Mouse (Mus musculus): Measurements from ENCODE around the gene Cntn4. TPM values are rescaled to one million over a fixed set of nuclear protein-coding genes. Genes with fewer than 3 reads are reported as not detected.

Gene Cntn4
- polyA plus RNA-seq, 1 experiment: not detected

- Histone ChIP-seq H3K27me3 (ENCODE audit: control insufficient read depth) (no peaks in the 10 kb centered on the region), H3K9me3 (ENCODE audit: control insufficient read depth, low read length) (0 out of 2 replicates have a peak, but pooled peaks cover 4% of the 10 kb centered on the region), H3K4me3 (replicated peaks) (no peak overlapping the region), H3K36me3 (ENCODE audit: control insufficient read depth) (no peaks in the 10 kb centered on the region), H3K4me1 (ENCODE audit: control insufficient read depth) (no peaks in the 10 kb centered on the region)
- TF ChIP-seq GATA1 (IDR thresholded peaks at IDR 0.05; ENCODE audit: low read length) (no peak), TAL1 (IDR thresholded peaks at IDR 0.05; ENCODE audit: low read length) (no peak)
These were observed 335.6 kb downstream of the Cntn4 start for GRCm38 (mm10) chr6:106013018-106013417.

DNA sequence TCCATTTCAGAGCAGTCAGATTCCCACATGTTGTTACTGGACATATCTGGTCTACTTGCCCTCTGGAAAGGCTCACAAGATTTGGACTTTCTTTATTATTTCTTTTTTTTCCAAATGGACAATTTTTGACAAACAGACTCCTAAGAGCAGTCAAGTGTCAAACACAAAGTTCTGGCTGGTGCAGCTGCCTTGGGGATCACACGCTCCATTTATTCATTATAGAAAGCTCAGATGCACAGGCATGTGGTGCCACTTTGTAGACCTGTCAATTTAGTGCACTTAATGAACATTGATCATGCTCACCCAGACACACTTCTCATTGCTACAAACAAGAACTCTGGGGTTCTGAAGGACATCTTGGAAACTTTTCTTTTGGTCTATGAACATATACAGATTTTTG, 337.7 kb downstream of the Cntn4 start:
- TF ChIP-seq TAL1 (IDR thresholded peaks at IDR 0.05; ENCODE audit: low read length) (no peak), GATA1 (IDR thresholded peaks at IDR 0.05; ENCODE audit: low read length) (no peak)
- Histone ChIP-seq H3K4me1 (ENCODE audit: control insufficient read depth) (no peaks in the 10 kb centered on the region), H3K36me3 (ENCODE audit: control insufficient read depth) (no peaks in the 10 kb centered on the region), H3K27me3 (ENCODE audit: control insufficient read depth) (no peaks in the 10 kb centered on the region), H3K9me3 (ENCODE audit: control insufficient read depth, low read length) (0 out of 2 replicates have a peak, but pooled peaks cover 4% of the 10 kb centered on the region), H3K4me3 (replicated peaks) (no peak overlapping the region)

DNA sequence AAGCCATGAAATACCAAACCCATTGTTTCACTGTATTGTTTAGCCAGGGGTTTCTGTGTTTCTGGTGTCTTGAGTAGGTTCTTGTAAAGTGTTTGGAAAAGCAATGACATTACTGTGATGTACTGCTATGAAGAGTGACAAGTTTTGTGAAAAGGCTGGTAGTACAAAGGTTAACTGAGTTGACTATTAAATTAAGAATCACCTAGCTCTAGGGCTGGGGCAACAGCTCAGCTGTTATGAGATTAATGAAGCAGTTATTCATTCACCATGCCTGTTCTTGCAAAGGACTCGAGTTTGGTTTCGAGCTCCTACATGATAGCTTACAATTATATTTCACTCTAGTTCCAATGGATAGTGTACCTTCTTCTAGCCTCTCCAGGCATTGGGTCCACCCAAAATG, 371.4 kb downstream of the Cntn4 start:
- H3K4me3 ChIP-seq (replicated peaks): no peak overlapping the region
- H3K9me3 ChIP-seq (ENCODE audit: control insufficient read depth, low read length): peaks cover 2% of the 10 kb centered on the region; the same call in 1 of the 2 replicates
- no peaks in the 10 kb centered on the region for H3K4me1 ChIP-seq (ENCODE audit: control insufficient read depth)
- H3K36me3 ChIP-seq (ENCODE audit: control insufficient read depth): no peaks in the 10 kb centered on the region
- TF ChIP-seq TAL1 (IDR thresholded peaks at IDR 0.05; ENCODE audit: low read length) (no peak), GATA1 (IDR thresholded peaks at IDR 0.05; ENCODE audit: low read length) (no peak)
- no peaks in the 10 kb centered on the region for H3K27me3 ChIP-seq (ENCODE audit: control insufficient read depth)

DNA sequence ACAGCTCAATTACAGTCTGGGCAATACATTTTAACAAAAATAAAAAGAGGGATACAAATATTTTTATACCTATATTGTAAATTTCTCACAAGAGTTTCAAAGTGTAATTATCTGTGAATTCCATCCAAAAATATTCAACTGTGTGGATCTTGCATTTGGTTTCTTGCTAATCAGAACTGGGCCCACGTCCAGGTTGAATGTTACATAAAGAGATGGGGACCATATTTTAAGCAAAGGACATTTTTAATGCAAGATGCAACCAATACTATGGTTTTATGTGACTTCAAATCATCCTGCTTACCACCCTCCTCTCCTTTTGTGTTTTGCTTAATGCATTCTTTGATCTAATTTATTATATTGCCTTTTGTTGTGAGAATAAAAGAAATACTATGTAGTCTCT, 378.7 kb downstream of the Cntn4 start:
- no peak for TF ChIP-seq TAL1 (IDR thresholded peaks at IDR 0.05; ENCODE audit: low read length)
- TF ChIP-seq GATA1 (IDR thresholded peaks at IDR 0.05; ENCODE audit: low read length): no peak
- no peaks in the 10 kb centered on the region for H3K9me3 ChIP-seq (ENCODE audit: control insufficient read depth, low read length)
- no peaks in the 10 kb centered on the region for H3K36me3 ChIP-seq (ENCODE audit: control insufficient read depth)

GRCm38 (mm10) chr6:106078071-106078603, 400.7 kb downstream of the Cntn4 start:
- Histone ChIP-seq H3K36me3 (ENCODE audit: control insufficient read depth) (no peaks in the 10 kb centered on the region), H3K9me3 (ENCODE audit: control insufficient read depth, low read length) (no peaks in the 10 kb centered on the region), H3K4me1 (ENCODE audit: control insufficient read depth) (no peaks in the 10 kb centered on the region), H3K27me3 (ENCODE audit: control insufficient read depth) (no peaks in the 10 kb centered on the region), H3K4me3 (replicated peaks) (no peak overlapping the region)
- TF ChIP-seq TAL1 (IDR thresholded peaks at IDR 0.05; ENCODE audit: low read length): no peak
- TF ChIP-seq GATA1 (IDR thresholded peaks at IDR 0.05; ENCODE audit: low read length): no peak

More for the DNA sequence above, 378.7 kb downstream of the Cntn4 start:
- Histone ChIP-seq H3K4me3 (replicated peaks) (no peak overlapping the region), H3K4me1 (ENCODE audit: control insufficient read depth) (no peaks in the 10 kb centered on the region), H3K27me3 (ENCODE audit: control insufficient read depth) (no peaks in the 10 kb centered on the region)

DNA sequence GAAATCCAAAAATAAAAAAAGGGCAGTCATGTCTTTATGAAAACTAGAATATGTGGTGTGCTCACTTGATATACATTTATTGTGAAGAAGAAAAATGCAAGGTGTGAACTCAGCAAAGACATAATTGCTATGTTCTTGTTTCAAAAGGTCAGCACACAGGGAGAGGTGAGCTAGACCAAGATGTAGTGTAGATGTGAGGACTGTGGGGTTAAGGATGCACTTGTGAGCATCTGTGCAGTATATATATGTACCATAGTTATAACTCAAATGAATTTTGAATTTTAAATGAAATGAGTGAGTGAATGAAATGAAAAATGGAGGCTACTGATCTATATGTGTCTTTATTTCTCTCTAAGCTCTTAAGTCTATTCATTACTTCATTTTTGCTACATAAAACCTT, 401.2 kb downstream of the Cntn4 start:
- Histone ChIP-seq H3K27me3 (ENCODE audit: control insufficient read depth) (no peaks in the 10 kb centered on the region), H3K4me3 (replicated peaks) (no peak overlapping the region), H3K9me3 (ENCODE audit: control insufficient read depth, low read length) (no peaks in the 10 kb centered on the region), H3K36me3 (ENCODE audit: control insufficient read depth) (no peaks in the 10 kb centered on the region), H3K4me1 (ENCODE audit: control insufficient read depth) (no peaks in the 10 kb centered on the region)
- TF ChIP-seq TAL1 (IDR thresholded peaks at IDR 0.05; ENCODE audit: low read length): no peak
- no peak for TF ChIP-seq GATA1 (IDR thresholded peaks at IDR 0.05; ENCODE audit: low read length)

- TF ChIP-seq TAL1 (IDR thresholded peaks at IDR 0.05; ENCODE audit: low read length): no peak
- TF ChIP-seq GATA1 (IDR thresholded peaks at IDR 0.05; ENCODE audit: low read length): no peak
These were observed 420.4 kb downstream of the Cntn4 start for GRCm38 (mm10) chr6:106097856-106098255.

DNA sequence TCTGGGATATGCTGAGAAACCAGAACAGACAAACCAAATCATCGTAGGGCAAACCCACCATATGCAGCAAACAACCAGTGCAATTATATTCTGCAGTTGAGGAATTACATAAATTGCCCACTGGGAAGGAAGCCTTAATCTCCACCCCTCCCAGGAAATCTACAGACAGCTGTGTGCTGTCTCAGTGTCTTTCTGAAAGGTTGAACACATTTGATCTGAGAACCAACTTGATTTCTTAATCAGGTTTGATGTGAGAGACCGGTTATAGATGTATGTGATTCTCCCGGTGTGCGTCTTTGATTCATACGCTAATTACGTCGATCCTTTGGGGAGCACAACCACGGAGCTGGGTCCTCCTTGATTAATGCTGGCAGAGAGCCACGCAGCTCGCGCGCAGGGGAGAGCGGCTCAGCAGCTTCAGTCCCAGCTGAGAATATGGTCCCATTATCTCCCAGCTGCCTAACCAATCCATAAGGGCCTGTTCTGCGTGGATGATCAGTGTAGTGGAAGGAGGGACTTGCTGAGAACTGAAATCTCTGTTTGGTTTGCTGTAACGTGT, 441.1 kb downstream of the Cntn4 start:
- Histone ChIP-seq H3K36me3 (ENCODE audit: control insufficient read depth) (no peaks in the 10 kb centered on the region), H3K9me3 (ENCODE audit: control insufficient read depth, low read length) (peaks cover 5% of the 10 kb centered on the region), H3K4me3 (replicated peaks) (no peak overlapping the region), H3K4me1 (ENCODE audit: control insufficient read depth) (no peaks in the 10 kb centered on the region), H3K27me3 (ENCODE audit: control insufficient read depth) (no peaks in the 10 kb centered on the region)
- no peak for TF ChIP-seq GATA1 (IDR thresholded peaks at IDR 0.05; ENCODE audit: low read length)
- no peak for TF ChIP-seq TAL1 (IDR thresholded peaks at IDR 0.05; ENCODE audit: low read length)

More at GRCm38 (mm10) chr6:106097856-106098255, 420.4 kb downstream of the Cntn4 start:
- H3K4me1 ChIP-seq (ENCODE audit: control insufficient read depth): no peaks in the 10 kb centered on the region
- H3K9me3 ChIP-seq (ENCODE audit: control insufficient read depth, low read length): no peaks in the 10 kb centered on the region
- H3K27me3 ChIP-seq (ENCODE audit: control insufficient read depth): no peaks in the 10 kb centered on the region
- H3K4me3 ChIP-seq (replicated peaks): no peak overlapping the region
- H3K36me3 ChIP-seq (ENCODE audit: control insufficient read depth): no peaks in the 10 kb centered on the region

- TF ChIP-seq TAL1 (IDR thresholded peaks at IDR 0.05; ENCODE audit: low read length) (no peak), GATA1 (IDR thresholded peaks at IDR 0.05; ENCODE audit: low read length) (no peak)
- no peaks in the 10 kb centered on the region for H3K4me1 ChIP-seq (ENCODE audit: control insufficient read depth)
- no peak overlapping the region for H3K4me3 ChIP-seq (replicated peaks)
- no peaks in the 10 kb centered on the region for H3K36me3 ChIP-seq (ENCODE audit: control insufficient read depth)
- H3K27me3 ChIP-seq (ENCODE audit: control insufficient read depth): no peaks in the 10 kb centered on the region
- no peaks in the 10 kb centered on the region for H3K9me3 ChIP-seq (ENCODE audit: control insufficient read depth, low read length)
These were observed 476.1 kb downstream of the Cntn4 start for GRCm38 (mm10) chr6:106153530-106153929.
